Mouse (Mus musculus) hindlimb bud, embryonic 11.5 days (tissue): ENCODE results near the gene Mad2l2.
"Not testable (repeated sequence)": the region's sequence is repeated elsewhere in the genome, so short reads cannot be mapped to it uniquely, and the experiment has no call there.

Experiments used
- DNase-seq: peaks from one replicate; pipeline ENCODE4 v3.0.0-alpha.2; 2012; ENCODE audit warnings: low read depth, low spot score; ENCODE audit errors: extremely low spot score

The Mad2l2 gene

GRCm38 (mm10) chr4:148107621-148108291 is 22.4 kb upstream of the Mad2l2 start:
- no peak for DNase-seq

DNA sequence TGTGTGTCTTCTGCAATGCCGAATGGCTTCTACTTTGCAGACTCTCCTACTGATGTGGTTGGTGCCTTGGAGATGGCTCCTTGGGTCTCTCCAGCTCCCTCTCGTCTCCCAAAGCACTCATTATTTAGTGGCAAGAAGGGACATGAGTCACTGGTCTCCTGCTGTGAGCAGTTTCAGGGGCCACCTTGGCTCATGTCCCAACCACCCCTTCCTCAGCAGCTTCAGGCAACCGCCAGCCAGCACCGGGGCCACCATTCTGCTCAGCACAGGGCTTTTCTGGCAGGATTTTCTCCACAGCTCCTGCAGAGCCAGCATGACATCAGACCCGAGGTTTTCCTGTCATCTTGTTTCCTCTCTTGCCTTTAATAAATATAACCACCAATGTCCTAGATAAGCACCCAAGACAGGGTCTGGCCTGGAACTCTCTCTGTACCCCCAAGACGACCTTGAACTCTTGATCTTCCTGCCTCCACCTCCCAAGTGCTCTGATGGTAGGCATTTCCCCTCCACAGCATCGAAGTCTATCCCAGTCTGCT is 21.6 kb upstream of the Mad2l2 start:
- DNase-seq: no peak

DNA sequence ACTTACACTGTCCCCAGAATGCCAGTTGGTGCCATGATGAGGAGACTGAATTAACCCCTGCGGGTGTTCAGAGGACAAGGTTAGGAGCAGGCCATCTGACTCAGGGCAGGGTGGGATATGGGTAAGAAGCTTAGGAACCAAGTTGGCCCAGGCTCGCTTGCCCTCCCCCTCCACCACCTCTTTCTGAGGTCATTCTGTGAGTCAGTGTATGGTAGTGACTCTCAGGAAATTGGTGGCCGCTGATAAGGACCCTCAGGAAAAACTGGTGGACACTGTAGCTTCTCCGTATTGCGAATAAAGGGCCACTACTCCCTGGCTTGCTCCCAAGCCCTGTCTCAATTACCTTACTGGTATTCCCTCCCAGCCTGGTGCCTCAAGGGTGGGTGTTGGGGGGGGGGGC is 21.0 kb upstream of the Mad2l2 start:
- no peak for DNase-seq

- DNase-seq: no peak
These were observed 17.7 kb upstream of the Mad2l2 start for GRCm38 (mm10) chr4:148112519-148112918.

GRCm38 (mm10) chr4:148114758-148115391 is 15.3 kb upstream of the Mad2l2 start:
- DNase-seq: peak; percentile 75

DNA sequence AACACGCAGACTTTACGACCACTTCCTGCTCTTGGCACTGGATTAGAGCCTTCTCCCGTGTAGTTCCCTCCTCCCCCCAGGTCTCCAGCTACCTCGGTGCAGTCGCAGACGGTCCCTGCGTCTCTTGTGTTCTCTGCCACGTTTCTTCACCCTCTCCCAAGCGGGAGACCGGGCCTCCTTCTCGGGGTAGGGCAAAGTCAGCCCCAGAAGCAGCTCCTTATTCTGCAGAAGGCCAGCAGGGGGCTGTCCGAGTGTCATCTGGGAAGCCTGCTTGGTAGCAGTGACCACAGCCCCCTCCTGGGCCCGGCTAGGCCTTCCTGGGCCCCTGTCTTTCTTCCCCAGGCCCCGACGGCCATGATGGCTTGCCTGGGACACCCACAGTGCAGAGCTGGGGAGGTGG is 14.7 kb upstream of the Mad2l2 start:
- DNase-seq: no peak

DNA sequence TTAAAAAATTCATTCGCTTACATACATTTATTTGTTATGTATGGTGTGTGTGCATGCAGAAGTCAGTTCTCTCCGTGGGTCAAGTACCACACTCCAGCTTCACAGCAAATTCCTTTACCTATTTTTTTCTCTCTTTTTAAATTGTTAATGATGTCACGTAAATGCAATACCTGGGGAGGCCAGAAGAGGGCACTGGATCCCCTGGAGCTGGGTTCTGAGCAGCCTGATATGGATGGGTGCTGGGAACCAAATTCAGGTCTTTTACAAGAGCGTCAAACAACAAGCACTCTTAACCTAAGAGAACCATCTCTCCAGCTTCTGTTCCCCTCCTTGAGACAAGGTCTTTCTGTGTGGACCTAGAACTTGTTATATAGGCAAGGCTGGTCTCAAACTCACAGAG is 13.5 kb upstream of the Mad2l2 start:
- DNase-seq: no peak

DNA sequence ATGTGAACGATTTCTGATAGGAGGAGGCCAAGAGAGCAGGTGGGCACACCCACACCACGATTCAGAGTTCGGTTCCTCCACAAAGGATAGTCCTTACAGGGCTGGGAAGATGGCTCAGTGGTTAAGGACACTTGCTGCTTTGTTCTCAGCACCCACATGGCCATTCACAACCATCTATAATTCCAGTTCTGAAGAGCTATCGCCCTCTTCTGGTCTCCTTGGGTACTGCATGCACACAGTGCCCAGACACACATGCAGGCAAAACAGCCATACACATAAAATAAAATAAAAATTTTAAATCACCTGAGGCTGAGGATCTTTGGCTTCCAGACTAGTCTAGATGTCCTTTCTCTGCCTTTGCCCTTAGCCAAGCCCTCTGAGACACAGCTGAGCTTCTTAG is 12.8 kb upstream of the Mad2l2 start:
- no peak for DNase-seq

- not testable (repeated sequence) for DNase-seq
These were observed 10.6 kb upstream of the Mad2l2 start for GRCm38 (mm10) chr4:148119578-148119977.

DNA sequence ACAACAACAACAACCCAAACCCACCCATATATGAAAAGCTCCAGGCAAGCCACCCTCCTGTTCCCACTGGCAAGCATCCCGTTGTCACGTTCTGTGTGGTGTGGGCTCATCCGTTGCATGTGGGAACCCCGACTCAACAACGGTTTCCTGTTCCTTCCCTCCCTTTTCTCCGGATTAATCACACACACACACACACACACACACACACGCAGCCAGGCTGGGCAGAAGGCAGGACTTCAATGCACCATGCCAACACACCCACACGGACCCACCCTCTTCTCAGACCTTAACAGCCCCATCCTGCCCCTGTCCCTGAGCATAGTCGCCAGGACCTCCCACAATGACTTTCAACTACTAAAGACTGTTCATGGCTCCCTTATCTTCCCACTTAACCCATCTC is 9.6 kb upstream of the Mad2l2 start:
- no peak for DNase-seq

- no peak for DNase-seq
These were observed 8.8 kb upstream of the Mad2l2 start for GRCm38 (mm10) chr4:148121362-148121761.

DNA sequence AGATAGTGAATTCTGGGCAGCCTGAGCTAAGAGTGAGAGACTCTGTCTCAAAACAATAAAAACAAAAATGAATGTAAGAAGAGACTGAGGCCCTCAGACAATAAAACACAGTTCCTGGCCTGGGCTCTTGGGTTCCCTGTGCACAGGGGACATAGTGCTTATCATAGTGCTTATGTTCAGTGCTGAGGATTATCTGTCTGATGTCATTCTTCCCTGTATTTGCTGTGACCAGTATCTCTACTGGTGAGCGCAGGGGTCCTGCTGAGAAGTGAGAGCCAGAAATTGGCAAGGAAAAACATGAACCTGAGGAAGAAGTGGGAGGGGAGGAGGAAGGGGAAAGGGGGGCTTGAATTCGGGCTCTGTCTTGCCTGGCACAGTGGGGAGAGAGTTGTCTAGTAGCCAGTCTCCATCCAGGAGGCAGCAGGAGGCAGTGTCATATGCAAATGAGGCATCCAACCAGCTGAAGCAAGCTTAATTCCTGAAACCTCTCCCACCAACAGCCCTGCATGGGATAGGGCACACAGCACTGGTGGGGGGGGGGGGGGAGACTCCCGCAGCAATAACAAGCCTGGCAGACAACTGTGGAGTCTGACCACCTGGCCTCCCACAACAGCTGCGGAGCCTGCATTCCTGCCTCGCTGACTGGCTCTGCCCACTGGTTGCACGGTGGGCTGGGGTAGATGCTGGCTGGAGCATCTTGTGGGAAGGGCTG is 8.0 kb upstream of the Mad2l2 start:
- no peak for DNase-seq

GRCm38 (mm10) chr4:148122694-148123066 is 7.5 kb upstream of the Mad2l2 start:
- no peak for DNase-seq

- no peak for DNase-seq
These were observed 1.9 kb upstream of the Mad2l2 start for GRCm38 (mm10) chr4:148128241-148128640.

DNA sequence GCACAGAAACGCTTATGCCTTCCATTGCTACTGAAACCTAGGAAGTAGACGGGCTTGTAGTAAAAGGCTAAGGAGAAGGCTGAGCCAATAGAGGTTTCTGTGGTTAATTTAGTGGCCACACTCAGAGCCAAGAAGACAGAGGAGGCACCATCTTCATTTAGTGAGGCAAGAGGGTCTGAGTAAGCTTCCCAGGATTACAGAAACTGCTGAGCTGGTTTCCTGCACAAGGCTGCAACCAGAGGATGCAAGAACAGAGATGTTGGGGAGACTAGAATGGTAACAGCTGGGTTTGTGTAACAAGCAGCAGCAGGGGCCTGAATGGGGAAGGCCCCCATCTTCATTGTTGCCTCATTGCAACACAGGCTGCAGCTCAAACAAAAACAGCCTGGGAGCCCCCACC is 1.5 kb upstream of the Mad2l2 start:
- no peak for DNase-seq

GRCm38 (mm10) chr4:148130561-148131413 is 603 bp downstream of the Mad2l2 start, which contains the start of gene Draxin:
Draxin (minus strand) TSS chr4:148130698.
- no peak for DNase-seq

- no peak for DNase-seq
These were observed 1.4 kb downstream of the Mad2l2 start for GRCm38 (mm10) chr4:148131497-148132081.

- DNase-seq: no peak
These were observed 4.8 kb downstream of the Mad2l2 start for GRCm38 (mm10) chr4:148134988-148135387.

- no peak for DNase-seq
These were observed 7.3 kb downstream of the Mad2l2 start for GRCm38 (mm10) chr4:148137503-148137902.

DNA sequence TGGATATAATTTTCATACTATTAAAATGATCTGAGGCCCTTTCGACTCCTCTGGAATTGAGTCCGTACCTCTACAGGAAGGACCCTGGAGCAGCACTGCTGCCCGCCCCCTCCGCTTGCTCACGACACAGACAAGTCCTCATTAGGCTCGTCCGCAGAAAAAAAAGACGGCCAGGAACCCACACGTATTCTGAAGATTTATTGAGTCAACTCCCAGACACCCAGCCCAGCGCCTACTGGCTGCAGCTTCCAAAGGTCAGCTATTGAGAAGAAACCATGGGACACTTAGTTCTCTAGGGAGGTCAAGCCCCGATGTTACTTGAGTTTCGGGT is 9.5 kb downstream of the Mad2l2 start:
- no peak for DNase-seq
